Mouse (Mus musculus) ES-E14 (cell line): ENCODE results near the gene Plce1. TPM values are rescaled to one million over a fixed set of nuclear protein-coding genes. Genes with fewer than 3 reads are reported as not detected.
"Not testable (repeated sequence)": the region's sequence is repeated elsewhere in the genome, so short reads cannot be mapped to it uniquely, and the experiment has no call there.

ENCODE experiments used
- DNase-seq: peaks from one replicate; pipeline ENCODE4 v3.0.0-alpha.2; 2013; ENCODE audit warnings: low read depth, low spot score
- H3K27ac ChIP-seq: 2 replicates; pipeline ENCODE4 v1.5.1; 2012; ENCODE audit warnings: low read depth, mild to moderate bottlenecking, low read length, moderate library complexity, mixed read lengths; ENCODE audit not compliant: poor library complexity, insufficient read depth, severe bottlenecking
- H3K36me3 ChIP-seq: 2 replicates; pipeline ENCODE4 v1.6.1; 2012; ENCODE audit warnings: mild to moderate bottlenecking, low read length, moderate library complexity, mixed read lengths; ENCODE audit not compliant: control insufficient read depth, poor library complexity, insufficient read depth, severe bottlenecking
- H3K4me1 ChIP-seq, 2 experiments: fragments of 150-350 bp in 1 of 2; sonication (generic) in 1 of 2; 2 replicates each; pipeline ENCODE4 v1.6.1; 2012; ENCODE audit warnings: low read length in 2 of 2, mild to moderate bottlenecking in 1 of 2, mixed read lengths in 1 of 2; ENCODE audit not compliant: control insufficient read depth in 2 of 2, insufficient read depth in 2 of 2, poor library complexity in 1 of 2
- H3K4me3 ChIP-seq, 2 experiments: fragments of 150-350 bp in 1 of 2; sonication (generic) in 1 of 2; 2 replicates each; pipeline ENCODE4 v1.5.1; 2012; ENCODE audit warnings: low read length in 2 of 2, low read depth in 1 of 2, mild to moderate bottlenecking in 1 of 2, mixed read lengths in 1 of 2; ENCODE audit not compliant: insufficient read depth in 1 of 2, poor library complexity in 1 of 2, severe bottlenecking in 1 of 2
- H3K9ac ChIP-seq: 2 replicates; pipeline ENCODE4 v1.6.1; 2012; ENCODE audit warnings: low read depth, mild to moderate bottlenecking, low read length, mixed read lengths; ENCODE audit not compliant: poor library complexity, insufficient read depth, severe bottlenecking
- H3K9me3 ChIP-seq: fragments of 150-350 bp; sonication (generic); 2 replicates; pipeline ENCODE4 v1.6.1; 2012; ENCODE audit warnings: low read depth, mild to moderate bottlenecking, low read length; ENCODE audit not compliant: control insufficient read depth, insufficient read depth
- CHD2 ChIP-seq: IDR thresholded peaks from 2 replicates; pipeline ENCODE4 v1.6.1; 2014; ENCODE audit warnings: mild to moderate bottlenecking, low read depth, low read length, inconsistent platforms
- HCFC1 ChIP-seq: IDR thresholded peaks from 2 replicates; pipeline ENCODE4 v1.6.1; 2012; ENCODE audit warnings: low read length, inconsistent platforms, borderline replicate concordance; ENCODE audit not compliant: insufficient read depth
- MAFK ChIP-seq: IDR thresholded peaks from 2 replicates; pipeline ENCODE4 v1.6.1; 2014; ENCODE audit warnings: mild to moderate bottlenecking, low read depth, low read length, inconsistent platforms; ENCODE audit not compliant: insufficient read depth
- ZC3H11A ChIP-seq: IDR thresholded peaks from 2 replicates; pipeline ENCODE4 v1.6.1; 2012; ENCODE audit warnings: low read depth, mild to moderate bottlenecking, inconsistent platforms, low read length, borderline replicate concordance
- ZNF384 ChIP-seq: IDR thresholded peaks from 2 replicates; pipeline ENCODE4 v1.6.1; 2012; ENCODE audit warnings: low read depth, low read length, inconsistent platforms
- in situ Hi-C, 2 experiments: fragments of 600-800 bp; cut with MboI; formaldehyde crosslinking; loops; one replicate each; pipeline ENCODE4 v1.15.1; 2025; ENCODE audit warnings: low sequenced_read_pairs in 2 of 2, inconsistent platforms in 1 of 2; ENCODE audit not compliant: unreplicated experiment in 2 of 2
- total RNA-seq: library from RNA; depleted of rRNA; stranded (reverse); fragments of 300-350 nt; gene quantifications from 2 replicates; pipeline ENCODE4 v1.2.3, GENCODE M21; 2012

Gene Plce1
- total RNA-seq, 1 experiment, result 2.2 TPM

GRCm38 (mm10) chr19:38540549-38540948 is 59.6 kb downstream of the Plce1 start:
- Histone ChIP-seq H3K9ac (no peak overlapping the region), H3K9me3 (no peaks in the 10 kb centered on the region), H3K4me3 (no peak overlapping the region), H3K36me3 (no peaks in the 10 kb centered on the region), H3K4me1 (peaks cover 3% of the 10 kb centered on the region in 2 experiments; a peak in 2 of 4 replicates), H3K27ac (no peak overlapping the region)
- TF ChIP-seq HCFC1 (no peak), MAFK (no peak), ZNF384 (no peak), CHD2 (no peak), ZC3H11A (no peak)
- no peak for DNase-seq
- in situ Hi-C loops, result no loop called here

GRCm38 (mm10) chr19:38549487-38550058 is 68.7 kb downstream of the Plce1 start:
- Histone ChIP-seq H3K4me1 (no peaks in the 10 kb centered on the region), H3K27ac (no peak overlapping the region), H3K9me3 (no peaks in the 10 kb centered on the region), H3K9ac (no peak overlapping the region), H3K4me3 (no peak overlapping the region), H3K36me3 (no peaks in the 10 kb centered on the region)
- no peak for TF ChIP-seq ZNF384
- TF ChIP-seq HCFC1, result no peak
- TF ChIP-seq MAFK, result no peak
- TF ChIP-seq ZC3H11A, result no peak
- DNase-seq, result no peak
- in situ Hi-C loops, result no loop called here

- Histone ChIP-seq H3K27ac (no peak overlapping the region), H3K36me3 (no peaks in the 10 kb centered on the region), H3K4me1 (no peaks in the 10 kb centered on the region), H3K9me3 (no peaks in the 10 kb centered on the region), H3K9ac (no peak overlapping the region), H3K4me3 (no peak overlapping the region)
- in situ Hi-C loops, result no loop called here
- DNase-seq, result no peak
- no peak for TF ChIP-seq MAFK
- no peak for TF ChIP-seq CHD2
- no peak for TF ChIP-seq HCFC1
- no peak for TF ChIP-seq ZNF384
- TF ChIP-seq ZC3H11A, result no peak
These were observed 72.6 kb downstream of the Plce1 start for GRCm38 (mm10) chr19:38553551-38553950.

GRCm38 (mm10) chr19:38555399-38555798 is 74.5 kb downstream of the Plce1 start:
- DNase-seq, result no peak
- H3K36me3 ChIP-seq, result no peaks in the 10 kb centered on the region
- H3K9me3 ChIP-seq, result no peaks in the 10 kb centered on the region
- TF ChIP-seq ZNF384 (no peak), MAFK (no peak), CHD2 (no peak), HCFC1 (no peak), ZC3H11A (no peak)
- no peaks in the 10 kb centered on the region for H3K4me1 ChIP-seq
- no peak overlapping the region for H3K9ac ChIP-seq
- H3K27ac ChIP-seq, result no peak overlapping the region
- in situ Hi-C loops, result no loop called here
- H3K4me3 ChIP-seq, result no peak overlapping the region

GRCm38 (mm10) chr19:38558816-38559215 is 77.9 kb downstream of the Plce1 start:
- no peak for TF ChIP-seq CHD2
- TF ChIP-seq MAFK, result no peak
- no peak for TF ChIP-seq ZNF384
- no peak for TF ChIP-seq HCFC1
- TF ChIP-seq ZC3H11A, result no peak
- DNase-seq, result peak; percentile 45

GRCm38 (mm10) chr19:38561887-38562286 is 81.0 kb downstream of the Plce1 start:
- H3K9me3 ChIP-seq, DNase-seq, H3K4me3 ChIP-seq, H3K36me3 ChIP-seq, H3K9ac ChIP-seq, H3K27ac ChIP-seq, H3K4me1 ChIP-seq, in situ Hi-C loops: not testable (repeated sequence)

More at GRCm38 (mm10) chr19:38558816-38559215, 77.9 kb downstream of the Plce1 start:
- H3K4me3 ChIP-seq, result no peak overlapping the region
- in situ Hi-C loops, result no loop called here
- no peak overlapping the region for H3K9ac ChIP-seq
- H3K36me3 ChIP-seq, result no peaks in the 10 kb centered on the region
- H3K4me1 ChIP-seq, result no peaks in the 10 kb centered on the region
- H3K9me3 ChIP-seq, result no peaks in the 10 kb centered on the region
- no peak overlapping the region for H3K27ac ChIP-seq
